Mouse (Mus musculus) lung, adult 2 months (tissue): ENCODE measurements around the gene Map3k21.

Experiments
- CTCF ChIP-seq: fragments of 200-500 bp; IDR thresholded peaks from 2 replicates; pipeline ENCODE4 v1.5.1; 2011; ENCODE audit warnings: mild to moderate bottlenecking, low read length, control low read depth; ENCODE audit not compliant: insufficient read depth
- POLR2A ChIP-seq: fragments of 200-500 bp; IDR thresholded peaks from 2 replicates; pipeline ENCODE4 v1.6.1; 2011; ENCODE audit warnings: low read depth, mild to moderate bottlenecking, control low read depth, low read length, borderline replicate concordance; ENCODE audit errors: extremely low read depth

- TF ChIP-seq CTCF = no peak
- TF ChIP-seq POLR2A = no peak
These were observed 73.9 kb downstream of the Map3k21 start for GRCm38 (mm10) chr8:125984140-125984539.
